Mouse (Mus musculus): Measurements from ENCODE around the gene Zfp354a. TPM values are rescaled to one million over a fixed set of nuclear protein-coding genes. Genes with fewer than 3 reads are reported as not detected.
"Not testable (repeated sequence)": the region's sequence is repeated elsewhere in the genome, so short reads cannot be mapped to it uniquely, and the experiment has no call there.

Gene Zfp354a
- total RNA-seq (2014; fragmentation: Nextera tagmentation) (0.83 TPM in 1 of 2 replicates, not detected in the other), total RNA-seq (2017) (not detected in 2 replicates)

DNA sequence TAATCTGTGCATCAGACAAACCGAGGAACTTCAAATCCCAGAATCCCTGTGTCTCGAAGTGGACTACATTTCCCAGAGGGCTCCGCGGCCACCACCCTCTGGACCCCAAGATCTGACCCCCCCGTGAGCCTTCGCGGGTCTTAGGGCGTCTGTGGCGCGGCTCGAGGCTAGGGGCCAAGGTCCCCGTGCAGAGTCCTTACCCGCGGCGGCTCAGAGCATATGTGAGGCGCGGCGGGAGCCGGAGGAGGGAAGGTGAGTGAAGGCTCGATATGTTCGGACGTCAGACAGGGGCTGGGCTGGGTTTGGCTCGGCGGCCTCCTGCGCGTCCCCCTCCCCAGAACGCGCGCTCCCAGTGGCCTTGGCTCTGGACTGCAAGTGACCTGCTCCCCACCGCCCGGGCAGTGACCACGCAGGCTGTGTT lies at the start of gene Zfp354a:
Gene Zfp354a (plus strand): TSS at position 107 of the 421 bp plus-strand sequence.
- peak; percentile 50; the same call in 1 of the 2 replicates for ATAC-seq (replicated peaks; ENCODE audit: poor library complexity, severe bottlenecking)

GRCm38 (mm10) chr11:51011821-51012220 lies 47.2 kb upstream of the Zfp354a start:
- ATAC-seq (replicated peaks; ENCODE audit: poor library complexity, severe bottlenecking) = no peak

DNA sequence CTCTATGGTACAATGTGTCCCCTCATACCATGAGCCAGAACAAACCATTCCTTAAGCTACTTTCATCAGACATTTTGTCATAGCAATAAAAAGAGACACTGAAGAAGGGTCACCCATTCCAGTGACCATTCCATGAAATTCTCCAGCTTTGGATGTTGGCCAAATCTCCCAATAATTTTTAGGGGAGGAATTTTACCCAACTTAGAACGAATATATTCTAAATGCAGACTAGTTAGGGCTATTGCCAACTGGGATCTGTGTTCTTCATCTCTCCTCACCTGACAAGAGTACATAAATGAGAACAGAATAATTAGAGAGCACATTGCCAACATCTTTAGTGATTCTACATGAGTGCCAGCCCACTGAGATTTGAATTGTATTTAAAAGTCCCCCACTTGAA lies 45.1 kb upstream of the Zfp354a start, which contains the start of gene Olfr54:
Gene Olfr54 (plus strand): TSS at position 301 of the 400 bp plus-strand sequence.
- no peak for ATAC-seq (replicated peaks; ENCODE audit: poor library complexity, severe bottlenecking)

- ATAC-seq (replicated peaks; ENCODE audit: poor library complexity, severe bottlenecking) = no peak
Measured at GRCm38 (mm10) chr11:51016341-51016740, 42.7 kb upstream of the Zfp354a start.

GRCm38 (mm10) chr11:51026811-51027210 lies 32.2 kb upstream of the Zfp354a start:
- not testable (repeated sequence) for ATAC-seq (replicated peaks; ENCODE audit: poor library complexity, severe bottlenecking)

DNA sequence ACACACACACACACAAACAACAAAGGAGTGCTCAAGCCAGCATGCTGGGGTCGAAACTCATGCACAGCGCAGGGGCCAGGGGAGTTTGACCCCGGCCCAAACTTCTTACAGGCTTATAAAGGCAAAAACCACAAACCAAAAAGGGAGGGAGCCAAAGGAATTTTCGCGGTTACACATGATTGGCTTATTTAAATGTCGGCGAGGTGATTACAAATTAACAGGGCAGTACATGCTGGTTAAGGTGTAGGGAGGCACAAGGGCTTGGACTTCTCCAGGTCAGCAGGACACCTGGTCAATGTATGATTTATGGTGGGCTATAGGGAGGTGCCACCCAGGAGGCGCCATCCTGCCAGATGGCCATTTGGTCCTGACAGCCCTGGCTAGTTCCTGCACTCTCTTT lies 29.7 kb upstream of the Zfp354a start:
- ATAC-seq (replicated peaks; ENCODE audit: poor library complexity, severe bottlenecking) = not testable (repeated sequence)

DNA sequence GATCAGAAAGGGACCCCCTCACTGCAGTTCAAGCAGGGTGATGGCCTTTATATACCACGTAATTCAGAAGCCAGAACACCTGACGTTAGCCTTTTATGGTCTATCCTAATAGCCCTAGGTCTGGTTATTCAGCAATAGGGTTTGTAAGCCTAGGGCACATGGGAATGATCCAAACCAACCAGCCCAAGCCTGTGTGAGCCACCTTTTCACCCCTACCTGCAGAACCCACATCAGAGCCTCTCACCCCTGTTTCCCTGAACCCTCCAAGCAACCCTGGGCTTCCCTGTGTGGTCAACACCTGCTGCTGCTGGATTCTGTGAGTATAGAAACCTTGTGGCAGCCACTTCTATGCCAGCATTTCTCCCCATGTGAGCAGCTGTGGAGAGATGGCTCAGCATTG lies 28.8 kb upstream of the Zfp354a start:
- ATAC-seq (replicated peaks; ENCODE audit: poor library complexity, severe bottlenecking) = no peak

DNA sequence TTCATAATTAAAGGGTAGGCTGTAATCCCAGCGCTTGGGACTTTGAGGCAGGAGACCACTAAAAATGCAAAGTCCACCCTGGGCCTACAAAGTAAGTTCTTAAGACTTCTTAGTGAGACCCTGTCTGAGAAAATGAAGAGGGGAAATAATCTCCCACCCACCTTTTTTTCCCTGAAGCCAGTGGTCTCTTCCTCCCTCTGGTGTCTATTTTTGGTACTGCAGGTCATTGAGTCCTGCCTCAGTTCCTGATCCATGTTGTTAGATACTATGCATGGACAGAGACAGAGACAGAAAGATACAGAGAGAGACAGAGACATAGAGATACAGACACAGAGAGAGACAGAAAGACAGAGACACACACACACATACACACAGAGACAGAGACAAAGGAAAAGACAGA lies 26.2 kb upstream of the Zfp354a start:
- no peak; the same call in 1 of the 2 replicates for ATAC-seq (replicated peaks; ENCODE audit: poor library complexity, severe bottlenecking)

GRCm38 (mm10) chr11:51034141-51034540 lies 24.9 kb upstream of the Zfp354a start:
- ATAC-seq (replicated peaks; ENCODE audit: poor library complexity, severe bottlenecking) = not testable (repeated sequence)

GRCm38 (mm10) chr11:51035951-51036350 lies 23.1 kb upstream of the Zfp354a start:
- ATAC-seq (replicated peaks; ENCODE audit: poor library complexity, severe bottlenecking) = no peak

DNA sequence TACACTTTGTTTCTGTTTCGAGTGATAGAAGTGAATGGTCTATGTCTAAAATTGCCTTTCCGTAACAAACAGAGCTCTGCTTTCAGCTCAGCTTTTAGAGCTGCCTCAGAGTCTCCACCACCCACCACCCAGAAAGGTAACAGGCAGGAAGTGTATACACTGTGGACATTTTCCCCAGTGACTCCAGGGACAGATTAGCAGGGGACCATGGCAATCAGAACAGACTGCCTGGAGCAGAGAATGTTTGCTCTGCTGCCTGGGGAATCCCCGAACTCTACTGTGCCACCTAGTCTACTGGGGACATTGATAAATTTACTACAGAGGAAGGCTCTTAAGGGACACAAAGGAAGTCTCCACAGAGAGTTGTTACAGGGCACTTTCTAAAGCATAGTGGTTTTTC lies 14.3 kb upstream of the Zfp354a start:
- ATAC-seq (replicated peaks; ENCODE audit: poor library complexity, severe bottlenecking) = not testable (repeated sequence)

DNA sequence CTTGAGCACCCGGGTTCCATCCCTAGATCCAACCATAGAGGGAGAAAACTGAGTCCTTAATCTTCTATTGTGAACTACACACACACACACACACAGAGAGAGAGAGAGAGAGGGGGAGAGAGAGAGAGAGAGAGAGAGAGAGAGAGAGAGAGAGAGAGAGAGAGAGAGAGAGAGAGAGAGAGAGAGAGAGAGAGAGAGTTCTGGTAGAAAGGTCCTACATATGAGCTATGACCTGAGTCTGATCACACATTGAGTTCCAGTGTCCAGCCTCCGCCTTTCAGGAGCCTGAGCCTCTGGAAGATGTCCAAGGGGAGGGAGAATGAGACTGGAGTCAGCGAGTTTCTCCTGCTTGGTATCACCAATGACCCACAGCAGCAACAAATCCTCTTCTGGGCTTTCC lies 11.2 kb upstream of the Zfp354a start, which contains the start of gene Olfr1375:
Gene Olfr1375 (plus strand): TSS at position 301 of the 400 bp plus-strand sequence.
- ATAC-seq (replicated peaks; ENCODE audit: poor library complexity, severe bottlenecking) = not testable (repeated sequence)

DNA sequence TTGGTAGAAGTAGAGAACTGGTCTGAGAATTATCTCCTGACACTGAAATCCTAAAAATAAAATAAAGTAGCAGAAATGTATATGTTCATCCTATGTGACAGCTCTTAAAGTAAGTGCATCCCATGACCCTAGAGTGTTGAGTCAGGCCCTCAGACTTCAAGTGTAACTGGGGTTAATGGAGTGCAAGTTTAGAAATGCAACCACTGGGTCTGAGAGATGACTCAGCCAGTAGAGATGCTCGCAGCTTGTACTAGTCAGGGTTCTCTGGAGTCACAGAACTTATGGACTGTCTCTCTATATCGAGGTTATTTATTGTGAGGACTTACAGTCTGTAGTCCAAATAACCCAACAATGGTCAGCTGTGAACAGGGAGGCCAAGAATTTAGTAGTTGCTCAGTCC lies 7.4 kb upstream of the Zfp354a start:
- no peak for ATAC-seq (replicated peaks; ENCODE audit: poor library complexity, severe bottlenecking)

DNA sequence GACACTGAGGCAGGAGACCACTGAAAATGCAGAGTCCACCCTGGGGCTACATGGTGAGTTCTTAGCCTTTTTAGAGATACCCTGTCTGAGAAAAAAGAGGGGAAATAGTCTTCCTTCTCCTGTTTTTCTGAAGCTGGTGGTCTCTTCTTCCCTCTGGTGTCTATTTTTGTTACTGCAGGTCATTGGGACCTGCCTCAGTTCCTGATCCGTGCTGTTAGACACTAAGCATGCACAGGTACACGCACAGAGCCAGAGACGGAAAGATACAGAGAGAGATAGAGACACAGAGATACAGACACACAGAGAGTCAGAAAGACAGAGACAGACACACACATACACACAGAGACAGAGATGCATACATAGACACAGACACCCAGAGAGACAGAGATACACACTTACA lies 5.8 kb upstream of the Zfp354a start:
- no peak for ATAC-seq (replicated peaks; ENCODE audit: poor library complexity, severe bottlenecking)

DNA sequence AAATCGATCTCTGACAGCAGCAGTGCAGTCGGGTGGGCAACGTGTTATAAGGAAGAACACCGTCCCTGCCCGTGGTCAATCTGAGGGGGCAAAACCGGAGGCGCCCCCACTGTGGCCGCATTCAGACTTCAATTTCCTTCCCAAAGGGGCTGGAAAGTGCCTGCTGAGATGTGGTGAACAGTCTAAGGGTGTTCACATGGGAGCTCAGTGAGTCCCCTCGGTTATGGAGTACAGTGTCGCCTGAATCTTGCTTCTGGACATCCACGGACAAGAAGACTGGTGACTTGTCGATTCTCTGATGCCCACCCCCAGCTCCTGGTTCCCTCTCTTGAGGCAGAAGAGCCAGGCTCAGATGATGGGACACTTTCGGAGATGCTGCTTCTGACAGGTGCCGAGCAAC lies 583 bp downstream of the Zfp354a start:
- ATAC-seq (replicated peaks; ENCODE audit: poor library complexity, severe bottlenecking) = no peak

DNA sequence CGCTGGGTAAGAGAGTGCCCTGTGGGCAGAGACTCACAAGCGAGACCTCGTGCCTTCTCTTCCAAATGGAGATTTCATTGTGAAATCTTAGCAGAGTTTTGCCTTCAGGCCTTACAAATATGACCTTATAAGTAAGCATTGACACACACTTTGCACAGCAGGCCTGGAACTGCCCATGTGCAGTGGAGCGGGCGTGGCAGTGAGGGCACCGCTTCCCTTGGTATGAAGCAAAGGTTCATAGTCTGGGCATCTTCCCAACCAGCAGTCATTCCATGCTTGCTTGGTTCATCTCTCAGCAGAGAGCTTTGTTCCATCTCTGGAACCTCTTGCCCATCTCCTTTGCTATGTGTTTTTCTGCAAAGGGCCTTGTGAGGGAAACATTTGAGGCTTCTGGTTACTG lies 1.9 kb downstream of the Zfp354a start:
- ATAC-seq (replicated peaks; ENCODE audit: poor library complexity, severe bottlenecking) = no peak

DNA sequence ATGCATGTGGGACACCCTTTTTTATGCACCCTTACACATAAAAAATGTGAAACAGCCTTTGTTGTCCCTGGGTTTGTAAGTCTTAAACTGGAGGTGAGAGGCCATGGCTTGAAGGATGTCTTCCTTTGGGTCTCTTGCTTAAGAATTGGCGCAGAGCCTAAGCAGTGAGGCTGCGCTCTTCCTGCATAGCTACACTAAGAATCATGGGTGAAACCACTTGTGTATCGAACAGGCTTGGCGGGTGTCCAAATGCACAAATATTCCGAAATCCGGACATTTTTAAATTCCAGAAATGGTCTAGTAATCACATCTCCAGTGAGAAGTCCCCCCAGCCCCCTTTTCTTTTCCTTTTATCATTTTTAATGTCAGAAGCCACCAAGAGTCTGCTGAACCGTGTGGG lies 4.2 kb downstream of the Zfp354a start:
- ATAC-seq (replicated peaks; ENCODE audit: poor library complexity, severe bottlenecking) = no peak

DNA sequence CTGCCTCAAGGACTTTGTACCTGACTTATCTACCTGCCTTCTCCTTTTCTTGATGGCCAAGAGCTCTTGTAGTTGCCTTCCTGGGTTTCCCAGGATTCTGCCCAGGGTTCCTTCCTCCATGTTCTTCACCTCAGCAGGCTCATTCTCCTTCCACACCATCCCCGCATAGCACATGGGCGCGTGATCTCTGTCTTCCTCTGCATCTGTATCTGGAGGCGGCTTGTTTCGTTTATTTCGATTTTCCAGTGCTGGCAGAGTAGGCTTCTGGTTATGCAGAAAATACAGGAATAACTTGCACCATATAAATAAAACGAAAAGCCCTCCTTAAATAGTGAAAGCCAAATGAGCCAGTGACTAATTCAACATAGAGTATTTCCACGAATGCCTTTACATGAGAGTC lies 4.8 kb downstream of the Zfp354a start:
- ATAC-seq (replicated peaks; ENCODE audit: poor library complexity, severe bottlenecking) = no peak

GRCm38 (mm10) chr11:51084527-51084926 lies 25.5 kb downstream of the Zfp354a start:
- ATAC-seq (replicated peaks; ENCODE audit: poor library complexity, severe bottlenecking) = no peak

DNA sequence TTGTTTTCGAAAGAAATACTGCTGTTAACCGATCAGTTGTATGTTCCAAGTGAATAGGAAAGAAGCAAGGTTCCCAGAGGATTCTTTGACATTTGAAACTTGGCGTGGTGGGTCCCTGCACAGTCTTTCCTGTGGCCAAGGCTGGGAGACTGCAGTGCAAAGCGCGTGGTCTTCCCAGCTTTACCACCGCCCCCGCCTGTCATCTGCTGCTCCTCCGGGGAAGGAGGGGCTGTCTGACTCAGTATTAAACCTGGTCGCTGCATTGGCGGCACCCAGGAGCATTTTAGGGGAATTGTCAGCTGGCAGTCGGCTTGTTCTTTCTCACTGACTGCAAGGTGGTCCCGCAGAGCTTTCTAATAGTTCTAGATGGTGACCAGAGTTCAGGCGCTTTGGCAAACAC lies 26.2 kb downstream of the Zfp354a start:
- ATAC-seq (replicated peaks; ENCODE audit: poor library complexity, severe bottlenecking) = no peak

- no peak for ATAC-seq (replicated peaks; ENCODE audit: poor library complexity, severe bottlenecking)
Measured at GRCm38 (mm10) chr11:51107261-51107660, 48.2 kb downstream of the Zfp354a start.

GRCm38 (mm10) chr11:51110621-51111020 lies 51.6 kb downstream of the Zfp354a start:
- no peak for ATAC-seq (replicated peaks; ENCODE audit: poor library complexity, severe bottlenecking)

All from granulocyte monocyte progenitor cell, adult 5-6 weeks (primary cell).